Mouse (Mus musculus): ENCODE data around the gene Exoc8.

DNA sequence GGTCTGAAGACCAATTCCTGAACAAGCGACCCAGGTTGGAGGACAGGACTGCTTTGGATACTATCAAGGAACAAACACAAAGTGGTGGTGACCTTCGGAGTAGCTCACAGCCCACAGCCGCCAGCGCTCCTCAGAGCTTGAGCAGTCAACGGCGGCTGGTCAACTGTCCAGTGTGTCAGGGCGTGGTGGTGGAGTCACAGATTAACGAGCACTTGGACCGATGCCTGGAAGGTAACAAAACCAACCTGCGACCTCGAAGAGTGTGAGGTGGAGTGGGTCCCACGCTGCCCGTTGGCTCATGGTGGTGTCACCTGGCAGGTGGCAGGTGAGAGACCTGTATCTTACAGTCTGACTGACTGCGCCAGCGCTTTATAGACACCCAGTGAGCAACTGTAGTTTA lies 5.7 kb upstream of the Exoc8 start:
- TF ChIP-seq CTCF (conservative IDR thresholded peaks at IDR 0.05; ENCODE audit: low read length) (no peak), POU5F1 (IDR thresholded peaks at IDR 0.05; ENCODE audit: borderline replicate concordance, low read length) (no peak), NANOG (IDR thresholded peaks at IDR 0.05; ENCODE audit: borderline replicate concordance, low read length) (no peak)

Data from E14TG2a.4 (cell line).